Mouse (Mus musculus) lung, postnatal 25 days (tissue): ENCODE data around the gene Gm6268.

Source experiments
- DNase-seq: peaks from one replicate; pipeline ENCODE4 v3.0.0; 2022; ENCODE audit warnings: low spot score

Gene Gm6268

GRCm38 (mm10) chrX:36400980-36401379, at the start of gene Gm6268:
Gene Gm6268, plus strand, starts transcription at chrX:36401280.
- DNase-seq: no peak

GRCm38 (mm10) chrX:36352446-36352845, 48.6 kb upstream of the Gm6268 start:
- peak; percentile 8 for DNase-seq

- DNase-seq: no peak
These were observed 15.7 kb upstream of the Gm6268 start for GRCm38 (mm10) chrX:36385340-36385739.

GRCm38 (mm10) chrX:36389971-36390370, 11.1 kb upstream of the Gm6268 start:
- DNase-seq: no peak

GRCm38 (mm10) chrX:36390503-36390902, 10.6 kb upstream of the Gm6268 start:
- no peak for DNase-seq

- DNase-seq: no peak
These were observed 8.4 kb upstream of the Gm6268 start for GRCm38 (mm10) chrX:36392672-36393071.

- peak; percentile 8 for DNase-seq
These were observed 7.8 kb upstream of the Gm6268 start for GRCm38 (mm10) chrX:36393279-36393678.

GRCm38 (mm10) chrX:36402316-36402715, 1.2 kb downstream of the Gm6268 start:
- no peak for DNase-seq

GRCm38 (mm10) chrX:36419153-36419552, 18.1 kb downstream of the Gm6268 start:
- DNase-seq: no peak

GRCm38 (mm10) chrX:36434993-36435392, 33.9 kb downstream of the Gm6268 start:
- DNase-seq: no peak

- no peak for DNase-seq
These were observed 36.9 kb downstream of the Gm6268 start for GRCm38 (mm10) chrX:36437932-36438331.
